Mouse (Mus musculus) liver, adult 2 months (tissue): ENCODE data around the gene Wasf2.

Experiments used
- CTCF ChIP-seq: fragments of 200-500 bp; IDR thresholded peaks from 2 replicates; pipeline ENCODE4 v1.5.1; 2011; ENCODE audit warnings: low read depth, low read length, control low read depth
- POLR2A ChIP-seq: fragments of 200-500 bp; IDR thresholded peaks from 2 replicates; pipeline ENCODE4 v1.6.1; 2011; ENCODE audit warnings: low read length, control low read depth; ENCODE audit not compliant: insufficient read depth; ENCODE audit errors: extremely low read depth

GRCm38 (mm10) chr4:133212562-133213267 is 82.4 kb downstream of the Wasf2 start:
- TF ChIP-seq CTCF (0 out of 2 replicates have a peak, but pooled peaks have one; percentile 28), POLR2A (no peak)
